Mouse (Mus musculus) cerebellum, adult 2 months (tissue): Measurements from ENCODE around the gene Lmod1.

ENCODE experiments used
- CTCF ChIP-seq: fragments of 200-500 bp; IDR thresholded peaks from 2 replicates; pipeline ENCODE4 v1.5.1; 2011; ENCODE audit warnings: low read depth, mild to moderate bottlenecking, control low read depth, low read length, moderate library complexity, borderline replicate concordance; ENCODE audit not compliant: insufficient read depth
- POLR2A ChIP-seq: fragments of 200-500 bp; IDR thresholded peaks from 2 replicates; pipeline ENCODE4 v1.6.1; 2011; ENCODE audit warnings: low read length, control low read depth, borderline replicate concordance; ENCODE audit not compliant: insufficient read depth

DNA sequence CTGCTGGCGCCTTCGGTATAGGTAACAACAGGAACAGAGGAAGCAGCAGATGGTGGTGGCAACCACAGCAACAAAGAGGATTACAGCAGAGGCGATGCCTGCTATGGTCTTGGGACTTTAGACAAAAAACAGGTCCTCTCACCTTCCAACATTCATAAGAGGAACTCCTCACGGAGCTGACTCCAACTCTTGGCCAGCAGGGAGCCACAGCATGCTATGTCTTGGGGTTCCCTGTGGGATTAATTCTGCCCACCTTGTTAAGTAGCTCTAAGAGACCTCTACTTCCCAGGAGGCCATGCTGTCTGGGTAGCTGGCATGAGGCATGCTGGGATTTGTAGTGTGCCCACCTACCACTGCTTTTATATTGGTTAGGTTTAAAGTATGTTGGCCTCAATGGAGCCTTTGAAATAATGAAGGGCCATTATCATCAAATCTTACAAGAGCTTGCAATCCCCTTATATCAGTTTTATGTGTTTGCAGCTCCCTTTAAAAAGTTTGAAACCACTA lies 48.6 kb downstream of the Lmod1 start:
- TF ChIP-seq POLR2A (no peak), CTCF (no peak)
